Mouse (Mus musculus): ENCODE results near the gene Cd3e.

Cd3e gene

DNA sequence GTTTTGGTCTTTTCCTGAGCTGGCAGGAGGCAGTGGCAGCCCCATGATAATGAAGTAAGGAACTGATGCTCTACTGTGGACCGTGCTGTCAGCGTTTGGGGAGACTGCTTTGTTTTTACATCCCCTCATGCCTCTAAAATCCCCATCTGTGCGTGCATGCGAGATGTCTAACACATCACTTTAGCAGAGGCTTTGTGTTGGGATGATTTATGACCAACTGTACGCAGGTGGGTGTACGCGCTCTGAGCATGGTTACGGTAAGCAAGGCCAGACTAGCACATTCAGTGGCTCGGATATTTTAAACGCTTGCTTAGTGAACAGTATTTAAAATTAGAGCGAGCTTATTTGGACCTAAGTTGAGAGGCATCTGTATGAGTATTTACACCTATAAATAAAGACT is 8.6 kb upstream of the Cd3e start:
- DNase-seq (ENCODE audit: low read depth, low spot score): peak; percentile 41

DNA sequence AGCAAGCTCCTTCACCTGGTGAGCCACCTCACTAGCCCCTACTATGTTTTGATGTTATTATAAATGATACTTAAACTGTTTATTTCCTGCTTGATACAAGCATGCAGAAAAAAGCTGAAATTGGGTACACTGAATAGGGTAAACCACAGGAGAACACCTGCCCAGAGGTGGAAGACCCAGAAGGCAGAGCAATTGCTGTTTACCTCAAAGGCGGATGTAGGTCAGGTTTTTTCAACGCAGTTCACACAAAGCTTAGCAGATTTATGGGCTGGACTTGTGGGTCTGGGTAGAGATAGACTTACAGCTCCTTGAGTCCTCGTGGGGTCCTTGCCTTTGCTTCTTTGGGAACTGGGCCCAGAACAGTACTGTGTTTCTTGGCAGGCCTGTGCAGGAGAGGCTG is 6.4 kb upstream of the Cd3e start:
- DNase-seq (ENCODE audit: low read depth, low spot score): no peak

DNA sequence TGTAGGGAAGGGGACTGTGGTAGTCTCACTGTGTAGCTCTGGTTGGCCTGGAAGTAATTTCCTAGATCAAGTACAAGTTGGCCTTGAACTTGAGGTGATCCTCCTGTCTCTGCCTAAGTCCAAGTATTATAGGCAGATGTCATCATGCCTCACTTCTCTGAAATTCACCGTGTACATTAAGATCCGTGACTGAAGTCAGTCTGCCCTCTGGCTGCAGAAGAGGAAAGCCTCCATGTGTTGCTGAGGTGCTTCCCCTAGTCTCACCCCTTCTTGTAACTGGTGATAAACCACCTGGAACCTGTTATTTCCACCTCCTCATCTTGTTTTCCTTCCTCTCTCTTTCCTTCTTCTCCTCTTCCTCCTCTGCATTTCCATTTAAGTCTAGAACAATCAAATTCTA is 5.5 kb upstream of the Cd3e start:
- DNase-seq (ENCODE audit: low read depth, low spot score): no peak

DNA sequence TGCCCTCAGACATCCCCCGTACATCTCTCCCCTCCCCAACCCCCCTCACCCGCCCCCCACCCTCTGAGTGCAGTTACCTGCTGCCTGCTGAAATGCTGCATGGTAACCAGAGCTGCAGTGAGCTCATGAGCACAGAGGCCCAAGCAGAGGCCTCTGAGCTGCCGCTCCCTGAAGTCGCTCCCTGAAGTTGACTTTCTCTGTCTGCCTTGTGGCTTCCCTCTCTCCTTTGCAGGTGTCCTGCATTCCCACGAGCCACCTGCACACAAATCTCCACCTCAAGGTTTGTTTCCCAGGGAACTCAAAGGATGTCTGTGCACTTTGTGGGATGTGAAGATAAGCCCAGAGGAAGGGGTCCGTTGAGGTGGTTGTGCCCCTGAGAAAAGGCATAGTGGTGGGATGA is 1.9 kb upstream of the Cd3e start:
- no peak for DNase-seq (ENCODE audit: low read depth, low spot score)

DNA sequence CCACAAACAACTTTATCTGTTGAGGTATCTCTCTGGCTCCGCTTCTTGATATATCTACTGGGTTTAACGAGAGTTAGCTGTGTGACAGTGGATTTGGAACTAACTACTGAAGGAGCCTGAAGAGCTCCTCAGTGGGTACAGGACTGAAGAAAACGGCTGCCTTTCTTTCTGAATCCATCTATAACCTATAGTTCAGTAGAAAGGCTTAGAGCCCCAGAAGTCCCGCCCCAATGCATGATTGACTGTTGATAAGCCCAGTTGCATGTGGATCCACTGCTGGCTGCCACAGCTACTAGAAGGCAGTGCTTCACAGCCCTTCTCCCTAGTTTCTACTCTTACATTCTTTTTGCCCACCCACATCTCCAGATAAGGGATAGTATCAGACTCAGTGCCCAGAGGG is 1.0 kb upstream of the Cd3e start:
- DNase-seq (ENCODE audit: low read depth, low spot score): no peak

DNA sequence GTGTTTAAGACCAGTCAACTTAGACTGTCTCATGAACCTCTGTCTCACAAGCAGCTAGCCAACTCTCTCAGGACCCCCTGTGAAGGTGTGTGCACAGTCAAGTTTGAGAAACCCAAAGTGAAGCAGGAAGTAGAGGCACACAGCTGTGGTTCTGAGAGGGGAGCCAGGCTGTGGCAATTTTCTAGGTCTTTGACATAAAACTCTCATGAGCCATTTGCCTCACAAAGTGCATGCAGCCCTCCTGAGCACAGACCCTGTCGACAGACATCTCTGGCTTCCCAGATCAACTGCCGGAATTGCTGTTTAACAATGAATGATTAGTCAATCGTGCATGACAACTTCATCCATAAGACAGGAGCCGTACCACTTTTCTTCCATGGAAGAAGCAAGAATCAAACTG is 1.1 kb downstream of the Cd3e start:
- no peak for DNase-seq (ENCODE audit: low read depth, low spot score)

DNA sequence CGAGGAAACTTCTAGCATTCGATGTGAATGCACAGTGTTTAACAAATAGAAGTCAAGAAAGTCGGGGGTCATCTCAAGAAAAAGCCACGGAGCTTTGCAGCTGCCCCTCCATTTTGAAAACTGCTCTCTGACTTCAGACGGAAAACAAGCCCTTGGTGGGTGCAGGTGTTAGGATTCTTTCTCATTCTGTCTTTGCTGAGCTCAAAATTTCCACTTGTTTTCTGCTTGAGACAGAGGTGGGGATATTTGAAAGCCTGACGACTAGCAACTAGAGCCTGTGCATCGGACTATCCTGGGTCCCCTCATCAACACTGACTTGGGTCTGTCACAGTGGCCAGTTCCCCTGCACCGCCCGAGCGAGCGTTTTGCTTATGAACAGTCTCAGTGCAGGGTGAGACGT is 2.0 kb downstream of the Cd3e start:
- no peak for DNase-seq (ENCODE audit: low read depth, low spot score)

DNA sequence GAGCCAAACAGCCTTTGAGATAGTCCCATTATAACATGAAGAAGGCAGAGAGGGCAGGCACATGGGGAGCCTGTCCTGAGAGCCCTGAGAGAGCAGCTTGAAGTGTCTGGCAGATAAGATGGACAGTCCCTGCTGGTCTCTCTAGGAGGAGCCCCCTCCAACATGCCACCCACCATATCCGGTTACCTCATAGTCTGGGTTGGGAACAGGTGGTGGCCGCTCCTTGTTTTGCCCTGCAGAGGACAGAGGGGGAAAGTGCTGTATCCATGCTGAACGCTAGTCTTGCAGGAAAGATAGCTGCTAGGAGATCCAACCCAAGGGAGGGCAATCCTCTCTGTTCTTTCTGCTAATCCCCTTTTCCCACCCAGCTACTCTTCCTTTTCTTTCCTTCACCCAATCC is 9.2 kb downstream of the Cd3e start:
- DNase-seq (ENCODE audit: low read depth, low spot score): no peak

DNA sequence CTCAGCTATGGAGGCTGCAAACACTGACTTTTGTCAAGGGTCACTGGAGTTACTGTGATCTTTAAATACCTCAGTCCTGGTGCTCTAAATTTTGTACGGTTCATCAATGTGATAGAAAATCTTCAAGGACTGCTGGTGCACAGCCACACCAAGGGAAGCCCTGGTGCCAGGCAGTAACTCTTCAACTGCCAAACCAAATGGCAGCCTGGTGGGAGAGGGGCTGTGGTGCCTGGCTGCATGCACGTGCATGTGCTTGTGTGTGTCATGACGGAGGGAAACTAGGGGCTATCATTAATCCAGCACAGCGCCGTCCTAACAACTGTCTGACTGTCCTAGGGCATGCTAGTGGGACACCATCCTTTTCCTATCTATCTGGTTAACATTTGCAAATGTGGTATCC is 9.7 kb downstream of the Cd3e start:
- no peak for DNase-seq (ENCODE audit: low read depth, low spot score)

DNA sequence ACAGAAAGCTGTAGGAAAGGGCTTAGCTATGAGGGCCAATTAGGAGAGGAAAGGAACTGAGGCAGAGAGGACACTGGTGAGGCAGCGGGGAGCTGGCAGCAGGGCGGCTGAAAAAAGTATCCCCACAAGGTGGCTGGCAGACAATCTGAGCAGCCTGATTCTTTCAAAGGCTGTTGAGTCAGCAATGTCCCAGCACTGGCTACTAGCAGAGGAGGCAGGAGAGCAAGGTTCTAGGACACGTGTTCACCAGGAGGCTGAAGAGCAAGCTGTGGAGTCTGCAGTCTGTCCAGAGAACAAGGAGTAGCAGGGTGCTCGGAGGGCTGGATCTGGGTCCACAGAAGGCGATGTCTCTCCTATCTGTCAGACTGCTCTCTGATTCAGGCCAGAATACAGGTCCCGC is 10.3 kb downstream of the Cd3e start:
- no peak for DNase-seq (ENCODE audit: low read depth, low spot score)

DNA sequence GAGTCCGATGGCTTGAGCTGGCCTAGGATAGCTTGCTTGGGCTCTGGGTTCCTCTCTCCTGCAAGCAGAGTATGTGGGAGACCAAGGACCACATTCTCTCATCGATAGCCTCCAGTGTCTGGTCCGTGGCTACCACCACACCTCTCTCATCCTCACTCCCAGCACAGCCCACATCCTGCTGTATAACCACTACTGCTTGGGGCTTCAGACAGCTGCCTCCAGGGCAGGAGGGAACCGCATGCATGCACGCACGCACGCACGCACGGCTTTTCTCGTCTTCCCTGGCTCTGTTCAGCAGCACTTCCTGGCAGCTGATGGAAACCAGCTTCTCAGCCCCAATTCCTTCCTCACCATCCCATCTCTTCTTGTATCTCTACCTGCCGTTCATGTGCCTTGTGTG is 11.3 kb downstream of the Cd3e start:
- no peak for DNase-seq (ENCODE audit: low read depth, low spot score)

DNA sequence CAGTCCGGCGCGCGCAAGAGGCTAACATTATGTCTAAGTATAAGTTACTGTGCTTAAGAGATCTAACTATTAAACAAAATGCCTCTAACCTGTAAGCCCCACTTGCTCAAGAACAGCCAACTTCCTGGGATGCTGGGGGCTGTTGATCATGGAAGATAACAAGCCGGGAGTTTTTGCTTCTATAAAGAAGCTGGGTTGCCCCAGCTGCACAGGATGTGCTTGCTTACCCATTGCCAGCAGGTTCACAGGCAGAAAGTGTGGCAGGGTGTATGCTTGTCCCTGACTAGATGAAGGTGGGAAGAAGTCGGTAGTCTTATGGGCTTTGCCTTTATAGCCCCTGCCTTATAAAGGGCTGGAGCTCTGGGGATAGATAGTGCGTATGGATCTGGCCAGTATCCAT is 12.8 kb downstream of the Cd3e start:
- DNase-seq (ENCODE audit: low read depth, low spot score): no peak

DNA sequence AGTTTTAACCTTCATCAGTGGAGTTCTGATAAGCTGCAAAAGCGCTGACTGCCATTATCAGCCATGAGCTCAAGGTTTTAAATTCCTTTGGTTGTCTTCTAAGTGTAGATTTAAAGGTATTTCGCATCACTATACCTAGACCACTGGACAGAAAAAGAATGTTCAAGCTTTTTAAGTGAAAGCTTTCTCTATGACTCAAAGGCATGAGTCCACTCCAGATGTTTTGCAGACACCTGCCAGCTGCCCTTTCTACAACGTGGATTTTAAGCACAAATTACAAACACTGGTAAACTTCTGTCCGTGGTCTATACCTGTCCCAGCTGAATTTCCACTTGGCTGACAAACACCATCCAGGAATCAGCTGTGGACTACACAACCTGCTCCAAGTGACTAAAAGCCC is 14.5 kb downstream of the Cd3e start:
- DNase-seq (ENCODE audit: low read depth, low spot score): no peak

DNA sequence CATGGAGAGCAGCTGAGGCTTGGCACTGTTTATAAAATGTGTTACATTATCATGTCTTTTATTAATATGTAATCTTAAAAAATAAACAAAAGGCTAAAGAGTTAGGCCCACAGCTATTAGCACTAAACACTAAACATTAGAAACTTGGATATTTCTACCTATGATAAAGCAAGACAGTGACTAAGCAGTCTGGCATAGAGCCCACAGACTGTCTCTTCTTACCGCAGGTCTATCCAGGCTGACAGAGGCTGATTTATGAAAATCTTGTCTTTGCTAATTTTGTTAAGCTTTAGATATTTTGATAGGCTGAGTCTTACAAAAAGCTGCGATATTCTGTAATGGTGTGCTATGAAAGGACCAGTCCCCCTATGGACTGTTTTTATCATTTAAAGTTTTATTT is 16.2 kb downstream of the Cd3e start:
- DNase-seq (ENCODE audit: low read depth, low spot score): no peak

DNA sequence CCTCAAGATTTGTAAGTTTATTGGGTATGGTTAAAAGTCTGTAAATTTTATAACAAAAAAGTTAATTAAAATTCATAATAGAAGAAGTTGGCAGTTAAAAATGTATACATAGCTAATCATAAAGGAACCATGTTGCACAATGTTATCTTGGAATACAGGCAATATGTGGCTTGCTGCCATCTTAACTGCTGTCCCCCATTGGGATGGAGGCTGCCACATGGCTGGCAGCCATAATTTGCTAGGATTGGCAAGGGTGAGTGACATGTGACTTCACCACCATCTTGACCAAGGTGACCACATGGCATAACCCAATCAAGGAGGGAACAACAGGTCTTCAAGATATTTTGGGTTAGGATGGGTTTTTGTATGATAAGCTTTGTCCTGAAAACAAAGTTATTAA is 17.2 kb downstream of the Cd3e start:
- DNase-seq (ENCODE audit: low read depth, low spot score): no peak

DNA sequence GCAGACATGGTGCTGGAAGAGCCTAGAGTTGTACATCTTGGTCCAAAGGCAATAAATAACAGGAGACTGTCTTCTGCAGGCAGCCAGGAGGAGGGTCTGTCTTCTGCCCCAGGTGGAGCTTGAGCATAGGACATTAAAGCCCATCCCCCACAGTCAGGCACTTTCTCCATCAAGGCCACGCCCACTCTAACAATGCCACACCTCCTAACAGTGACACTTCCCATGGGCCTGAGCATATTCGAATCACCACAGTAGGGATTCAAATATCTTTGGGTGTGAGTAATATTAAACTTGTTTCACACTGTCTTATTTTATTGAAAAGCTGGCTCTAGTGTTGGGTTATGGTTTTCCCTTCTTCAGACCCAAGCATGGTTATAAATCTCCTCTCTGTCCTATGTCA is 17.6 kb downstream of the Cd3e start:
- DNase-seq (ENCODE audit: low read depth, low spot score): no peak

DNA sequence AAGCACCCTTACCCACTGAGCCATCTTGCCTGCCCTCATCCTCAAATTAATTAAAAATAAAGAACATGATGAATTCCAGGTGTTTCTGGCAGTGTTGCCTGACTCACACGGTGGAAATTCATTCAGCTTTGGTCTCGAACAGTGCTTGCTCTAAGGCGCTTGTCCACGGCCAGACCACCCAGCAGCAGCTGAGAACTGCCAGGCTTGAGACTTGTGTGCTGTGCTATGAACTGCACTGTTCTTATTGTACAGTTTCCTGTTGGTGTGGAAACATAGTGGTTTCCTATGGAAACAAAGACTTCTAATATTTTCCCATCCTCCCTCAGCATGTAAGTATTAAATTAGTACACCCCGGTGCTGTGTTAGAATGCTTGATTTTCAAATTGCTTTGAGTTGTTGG is 22.5 kb downstream of the Cd3e start:
- peak; percentile 17 for DNase-seq (ENCODE audit: low read depth, low spot score)

DNA sequence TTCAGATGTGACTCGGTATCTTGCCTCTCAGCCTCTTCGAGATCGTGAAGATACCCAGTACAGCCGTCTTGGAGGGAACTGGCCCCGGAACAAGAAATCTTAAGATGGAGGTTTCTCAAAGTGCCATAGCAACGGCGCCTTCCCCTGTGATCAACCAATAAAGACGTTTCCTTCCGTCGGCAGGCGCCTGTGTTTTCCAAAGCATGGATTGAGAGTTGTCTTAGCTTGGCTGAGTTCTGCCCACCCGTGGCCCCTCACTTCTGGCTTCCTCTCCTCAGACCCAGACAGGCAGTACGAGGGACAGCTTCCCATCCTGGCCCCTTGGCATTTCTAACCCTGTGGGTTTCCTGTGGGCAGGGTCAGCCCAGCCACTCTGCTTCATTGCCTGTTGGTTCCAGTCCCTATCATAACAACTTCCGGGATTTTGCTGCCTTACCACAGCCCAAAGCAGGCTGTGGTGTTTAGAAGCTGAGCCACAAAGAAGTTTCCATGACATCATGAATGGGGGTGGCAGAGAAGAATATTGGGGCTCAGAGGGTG is 23.1 kb downstream of the Cd3e start:
- no peak for DNase-seq (ENCODE audit: low read depth, low spot score)

DNA sequence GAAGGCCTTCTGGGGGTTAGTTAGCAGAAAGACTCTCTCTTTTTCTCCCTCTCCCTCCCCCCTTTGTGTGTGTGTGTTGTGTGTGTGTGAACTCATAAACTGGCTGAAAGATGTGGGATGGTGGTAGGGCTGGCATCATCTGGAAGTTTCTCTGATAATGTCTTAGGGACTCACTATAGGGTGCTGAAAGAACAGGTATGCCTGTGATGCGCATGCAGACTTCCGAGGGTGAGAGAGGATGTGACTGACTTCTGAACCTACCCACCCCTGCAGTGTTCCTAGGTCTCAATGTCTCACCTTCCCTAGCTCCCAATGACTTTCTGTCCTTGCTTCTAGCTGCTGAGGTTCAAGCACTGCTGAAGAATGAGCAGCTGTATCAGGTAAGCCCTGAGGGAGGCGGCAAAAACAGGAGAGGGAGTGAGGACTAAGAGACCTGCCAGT is 23.7 kb downstream of the Cd3e start:
- no peak for DNase-seq (ENCODE audit: low read depth, low spot score)

DNA sequence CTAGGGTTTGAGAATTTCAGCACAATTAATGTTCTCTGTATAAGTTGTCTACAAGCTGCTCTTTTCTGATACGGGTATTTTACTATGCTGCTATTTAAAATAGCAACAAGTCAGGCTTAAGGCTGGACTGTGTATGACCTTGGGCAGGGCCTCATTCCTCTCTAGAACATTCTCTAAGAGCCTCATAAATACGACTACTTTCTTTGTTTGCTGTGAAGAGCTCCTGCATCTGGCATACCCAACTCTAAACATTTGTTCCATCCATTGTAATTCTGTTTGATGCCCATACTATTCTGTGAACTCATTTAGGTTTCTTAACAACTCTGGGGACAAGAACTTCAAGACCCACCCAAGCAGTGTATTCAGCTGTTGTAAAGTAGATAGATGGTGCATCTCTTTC is 26.4 kb downstream of the Cd3e start:
- no peak for DNase-seq (ENCODE audit: low read depth, low spot score)

DNA sequence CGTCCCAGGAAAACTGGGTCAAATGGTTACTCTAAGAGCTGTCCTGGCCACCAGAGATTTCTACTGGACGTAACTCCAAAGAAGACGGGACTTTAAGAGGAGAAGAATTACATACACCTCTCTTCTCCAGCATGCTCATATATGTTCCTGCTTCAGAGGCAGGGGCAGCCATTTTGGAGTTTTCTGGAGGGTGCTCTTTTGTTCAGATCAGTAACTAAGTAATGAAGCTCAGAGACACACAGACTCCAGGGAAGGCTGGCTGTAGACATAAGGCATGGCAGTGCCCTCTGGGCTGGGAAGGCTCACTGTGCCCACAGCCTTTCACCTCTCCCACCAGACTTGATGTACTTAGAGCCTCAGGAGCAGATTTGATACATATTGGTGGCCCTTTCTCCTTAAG is 26.9 kb downstream of the Cd3e start:
- DNase-seq (ENCODE audit: low read depth, low spot score): no peak

DNA sequence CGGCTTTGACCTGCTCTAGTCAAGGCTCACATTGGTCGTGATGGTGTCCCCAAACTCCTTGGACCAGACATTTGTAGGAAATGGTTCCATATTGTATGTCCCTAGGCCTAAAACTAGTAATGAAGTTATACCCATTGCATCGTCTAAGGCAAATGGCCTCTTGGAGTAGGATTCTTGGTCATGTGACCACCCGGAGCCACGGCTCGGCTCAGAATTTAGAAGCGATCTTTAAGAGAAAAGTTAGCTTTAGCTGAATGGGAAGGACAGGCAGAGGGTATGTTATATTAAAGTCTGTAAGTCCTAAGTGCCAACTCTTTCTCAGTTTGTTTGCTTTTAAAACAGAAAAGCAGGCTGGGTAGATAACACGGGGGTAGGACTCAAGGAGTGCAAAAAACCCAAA is 27.3 kb downstream of the Cd3e start:
- DNase-seq (ENCODE audit: low read depth, low spot score): no peak

DNA sequence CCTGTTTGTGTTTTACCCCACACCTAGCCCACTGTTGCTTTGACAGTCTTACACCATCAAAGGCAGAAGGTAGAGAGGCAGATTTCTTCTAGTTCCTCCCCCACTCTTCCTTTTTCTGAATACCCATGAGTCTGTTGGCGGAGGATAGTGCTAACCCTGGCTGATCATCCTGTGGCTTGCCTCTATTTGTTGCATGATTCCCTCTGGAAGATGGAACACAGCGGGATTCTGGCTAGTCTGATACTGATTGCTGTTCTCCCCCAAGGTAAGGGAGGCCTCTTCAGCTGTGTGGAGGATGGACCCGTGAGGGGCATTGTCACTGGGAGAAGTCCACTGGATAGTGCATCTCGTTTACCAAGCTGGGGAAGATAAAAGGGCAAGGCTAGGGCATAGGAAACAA is 27.8 kb downstream of the Cd3e start, which contains the start of gene Cd3d:
Cd3d (plus strand) TSS at position 111 of the 400 bp plus-strand sequence.
- no peak for DNase-seq (ENCODE audit: low read depth, low spot score)

DNA sequence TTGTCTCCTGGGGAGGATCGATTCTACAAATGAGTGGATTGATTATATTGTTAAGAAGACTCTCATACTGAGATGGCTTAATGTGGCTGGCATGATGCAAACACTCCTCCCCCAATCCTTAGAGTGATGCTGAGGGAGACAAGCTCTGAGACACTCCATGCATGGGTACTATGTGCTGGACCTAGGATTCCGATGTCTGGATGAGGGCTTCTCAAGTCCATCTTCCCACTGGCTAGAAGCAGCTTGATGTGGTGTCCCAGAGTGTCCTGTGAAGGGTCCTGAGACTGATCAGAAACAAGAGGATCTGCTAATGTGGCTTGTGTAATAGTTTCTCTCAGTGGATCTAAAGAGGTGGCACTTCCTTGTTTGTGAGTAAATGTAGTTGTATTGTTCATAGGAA is 28.3 kb downstream of the Cd3e start:
- no peak for DNase-seq (ENCODE audit: low read depth, low spot score)

DNA sequence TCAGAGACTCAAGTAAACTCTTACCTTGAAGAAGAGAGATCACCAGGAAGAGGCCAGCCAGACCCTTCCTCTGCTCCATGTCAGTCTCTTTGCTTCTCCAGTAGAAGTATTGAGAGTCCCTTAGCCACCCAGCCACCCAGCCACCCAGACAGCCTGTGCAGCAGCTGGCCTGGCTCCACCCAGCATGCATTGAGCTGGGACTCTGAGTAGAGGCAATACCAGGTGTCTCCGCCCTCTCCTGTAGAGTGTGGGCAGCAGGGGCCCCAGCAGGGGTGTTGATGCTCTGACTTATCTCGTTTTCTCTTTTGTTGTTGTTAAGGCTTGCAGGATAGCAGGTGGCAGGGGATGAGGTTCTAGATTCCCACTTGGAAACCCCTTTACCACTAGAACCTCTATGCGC is 29.2 kb downstream of the Cd3e start, which contains the start of gene Cd3g:
Cd3g (minus strand) TSS at position 190 of the 400 bp plus-strand sequence.
- DNase-seq (ENCODE audit: low read depth, low spot score): no peak
